Mouse (Mus musculus) spleen, adult 18-20 months (tissue): ENCODE results near the gene Agpat3.

Experiments
- DNase-seq, 2 experiments: peaks; one replicate each; pipeline ENCODE4 v3.0.0; 2022; ENCODE audit warnings: mixed read lengths in 2 of 2

Agpat3 gene

GRCm38 (mm10) chr10:78351887-78352665, at the start of gene Agpat3:
Agpat3 (minus strand) TSS chr10:78352489.
- peak; percentile 42 to 61 for DNase-seq

- DNase-seq: no peak
Measured at GRCm38 (mm10) chr10:78401127-78401526, 48.8 kb upstream of the Agpat3 start.

- no peak for DNase-seq
Measured at GRCm38 (mm10) chr10:78399090-78399657, 46.9 kb upstream of the Agpat3 start.

GRCm38 (mm10) chr10:78396625-78396885, 44.3 kb upstream of the Agpat3 start:
- DNase-seq: no peak

GRCm38 (mm10) chr10:78395819-78396624, 43.7 kb upstream of the Agpat3 start:
- peak; percentile 80 to 97 for DNase-seq

- no peak for DNase-seq
Measured at GRCm38 (mm10) chr10:78395377-78395776, 43.1 kb upstream of the Agpat3 start.

- DNase-seq: peak; percentile 58 to 81
Measured at GRCm38 (mm10) chr10:78392072-78392471, 39.8 kb upstream of the Agpat3 start.

GRCm38 (mm10) chr10:78390982-78391470, 38.7 kb upstream of the Agpat3 start:
- DNase-seq: no peak

- no peak for DNase-seq
Measured at GRCm38 (mm10) chr10:78388216-78388980, 36.1 kb upstream of the Agpat3 start.

- DNase-seq: no peak
Measured at GRCm38 (mm10) chr10:78385520-78385919, 33.2 kb upstream of the Agpat3 start.

GRCm38 (mm10) chr10:78383567-78383966, 31.3 kb upstream of the Agpat3 start:
- DNase-seq: no peak

- DNase-seq: no peak
Measured at GRCm38 (mm10) chr10:78378516-78378915, 26.2 kb upstream of the Agpat3 start.

GRCm38 (mm10) chr10:78372681-78373668, 20.7 kb upstream of the Agpat3 start:
- peak; percentile 51 to 62 for DNase-seq

GRCm38 (mm10) chr10:78371746-78372145, 19.5 kb upstream of the Agpat3 start:
- no peak for DNase-seq

GRCm38 (mm10) chr10:78367586-78367985, 15.3 kb upstream of the Agpat3 start:
- no peak for DNase-seq

- no peak for DNase-seq
Measured at GRCm38 (mm10) chr10:78366851-78367312, 14.6 kb upstream of the Agpat3 start.

- no peak for DNase-seq
Measured at GRCm38 (mm10) chr10:78366195-78366834, 14.0 kb upstream of the Agpat3 start.

GRCm38 (mm10) chr10:78365555-78365954, 13.3 kb upstream of the Agpat3 start:
- no peak for DNase-seq

- DNase-seq: no peak
Measured at GRCm38 (mm10) chr10:78364106-78364505, 11.8 kb upstream of the Agpat3 start.

GRCm38 (mm10) chr10:78363366-78363765, 11.1 kb upstream of the Agpat3 start:
- DNase-seq: no peak

- DNase-seq: no peak
Measured at GRCm38 (mm10) chr10:78361951-78362350, 9.7 kb upstream of the Agpat3 start.
